Mouse (Mus musculus) R1 (cell line): ENCODE data around the gene Crat.
A peak's percentile ranks its signal among the peaks of the same experiment; 100 is the strongest.

Experiments used
- DNase-seq: peaks from one replicate; pipeline ENCODE4 v3.0.0-alpha.2; 2018; ENCODE audit warnings: low read depth, low spot score

Crat gene

DNA sequence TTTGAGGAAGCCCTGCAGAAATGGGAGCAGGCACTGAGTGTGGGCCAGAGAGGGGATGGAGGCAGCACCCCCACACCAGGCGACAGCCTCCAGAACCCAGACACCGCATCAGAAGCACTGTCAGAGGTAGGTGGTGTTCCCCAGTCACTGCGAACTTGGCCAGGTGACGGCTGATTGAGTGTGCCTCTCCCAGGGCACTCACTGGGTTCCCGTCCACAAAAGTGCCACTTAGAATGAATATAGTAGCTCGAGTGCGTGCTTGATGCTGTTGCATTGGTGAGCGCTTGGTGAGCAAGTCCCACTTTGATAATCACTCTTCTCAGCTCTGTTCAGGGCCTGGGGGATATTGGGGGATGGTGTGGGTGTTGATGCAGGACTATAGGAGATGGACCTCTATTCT is 44.1 kb downstream of the Crat start:
- DNase-seq = no peak

DNA sequence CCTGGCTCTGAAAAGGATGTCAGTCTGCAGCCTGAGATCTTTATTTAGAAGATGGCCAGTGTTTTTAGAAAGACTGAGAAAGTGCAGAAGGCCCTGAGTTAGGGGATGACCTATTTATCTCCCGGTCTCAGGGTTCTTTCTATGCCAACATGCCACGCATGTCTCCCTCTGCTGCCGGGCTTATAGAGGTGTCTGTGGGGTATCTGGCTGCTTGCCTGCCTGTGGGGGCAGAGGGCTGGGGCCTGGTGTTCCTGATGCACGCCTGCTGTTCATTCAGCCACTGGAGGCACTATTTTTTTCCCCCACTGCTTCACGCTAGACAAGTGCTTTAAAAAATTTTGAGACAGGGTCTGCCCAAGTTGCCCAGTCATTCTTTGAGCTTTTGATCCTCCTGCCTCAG is 49.4 kb downstream of the Crat start:
- DNase-seq = no peak

- no peak for DNase-seq
These were observed 50.1 kb downstream of the Crat start for GRCm38 (mm10) chr2:30365281-30366069.

- DNase-seq = peak; percentile 100
These were observed 51.6 kb downstream of the Crat start, which contains the start of gene Miga2 for GRCm38 (mm10) chr2:30363773-30364650. Gene Miga2, plus strand, starts transcription at chr2:30364233.

DNA sequence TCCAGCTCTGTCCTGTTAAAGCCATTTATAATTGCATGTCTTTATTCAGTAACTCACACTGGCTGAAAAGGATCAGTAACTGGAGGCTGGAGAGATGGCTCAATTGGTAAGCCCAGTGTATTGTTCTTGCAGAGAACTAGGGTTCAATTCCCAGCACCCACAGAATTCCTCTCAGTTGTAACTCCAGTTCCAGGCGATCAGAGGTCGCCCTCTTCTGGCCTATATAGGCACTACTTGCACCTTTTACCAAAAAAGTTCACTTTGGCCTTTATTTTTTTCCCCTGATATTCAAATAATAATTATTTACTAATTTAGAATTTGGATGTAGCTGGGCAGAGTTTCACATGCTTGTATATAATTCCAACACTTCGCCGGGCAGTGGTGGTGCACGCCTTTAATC is 52.7 kb downstream of the Crat start:
- peak; percentile 57 for DNase-seq

DNA sequence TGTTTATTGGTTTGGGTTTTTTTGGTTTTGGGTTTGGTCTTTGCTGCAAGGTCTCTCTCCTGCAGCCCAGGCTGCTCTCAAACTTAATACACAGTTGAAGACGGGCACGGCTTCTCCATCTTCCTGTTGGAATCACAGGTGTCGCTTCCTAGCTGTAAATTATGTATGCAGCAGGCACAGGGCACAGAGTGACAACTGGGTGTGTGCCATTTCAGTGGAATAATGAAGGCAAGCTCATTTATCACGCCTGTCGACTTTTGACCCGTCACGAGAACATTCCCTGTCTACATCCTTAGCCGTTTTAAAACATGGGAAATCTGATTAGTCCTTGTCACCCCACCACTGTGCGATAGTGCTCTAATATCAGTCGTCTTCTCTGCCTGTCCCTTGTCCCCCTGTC is 55.0 kb downstream of the Crat start:
- DNase-seq = no peak

DNA sequence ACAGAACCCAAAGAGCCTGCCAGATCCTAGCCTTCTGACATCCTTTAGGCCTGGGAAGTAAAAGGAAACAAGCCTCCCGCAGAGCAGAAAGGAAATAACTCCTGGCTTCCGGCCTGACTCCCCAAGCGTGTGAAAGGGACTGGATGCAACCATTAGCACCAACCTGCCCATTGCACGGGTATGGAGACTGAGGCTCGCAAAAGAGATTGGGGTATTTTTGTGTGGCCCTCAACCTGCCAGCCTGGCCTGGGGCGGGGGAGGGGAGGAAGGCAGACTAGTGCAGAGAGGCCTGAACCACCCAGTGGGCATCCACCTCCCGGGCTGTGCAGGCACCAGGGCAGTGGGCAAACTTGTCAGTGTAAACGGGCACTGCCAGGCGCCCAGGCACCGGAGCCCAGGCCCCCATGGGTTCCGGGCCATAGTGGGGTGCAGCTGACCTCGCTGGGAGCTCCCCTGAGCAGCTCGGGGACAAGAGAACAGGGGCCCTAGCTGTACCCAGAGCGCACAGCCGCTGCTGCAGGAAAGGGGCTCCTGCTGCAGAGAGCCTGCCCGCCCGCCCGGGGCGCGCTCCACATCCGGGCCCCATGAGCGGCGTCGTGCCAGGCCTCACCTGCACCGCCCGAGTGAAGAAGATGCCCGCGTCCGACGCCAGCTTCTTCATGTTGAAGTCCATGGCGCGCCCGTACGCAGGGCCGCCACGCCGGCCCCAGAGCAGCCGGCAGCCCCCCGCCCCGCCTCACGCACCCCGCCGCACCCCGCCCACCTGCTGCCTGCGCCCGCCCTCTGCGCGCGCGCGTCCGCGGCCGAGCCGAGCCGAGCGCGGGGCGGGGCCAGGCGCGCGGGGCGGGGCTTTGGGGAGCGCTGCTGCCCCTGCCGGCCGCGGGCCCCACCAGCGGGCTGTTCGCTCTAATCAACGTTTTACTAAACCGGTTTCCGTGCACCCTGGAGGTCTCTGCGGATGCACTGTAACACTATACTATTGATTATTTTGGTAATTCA is 56.8 kb downstream of the Crat start, which contains the start of gene Sh3glb2:
Gene Sh3glb2 (minus strand): TSS at position 805 of the 999 bp plus-strand sequence.
- peak; percentile 80 for DNase-seq

DNA sequence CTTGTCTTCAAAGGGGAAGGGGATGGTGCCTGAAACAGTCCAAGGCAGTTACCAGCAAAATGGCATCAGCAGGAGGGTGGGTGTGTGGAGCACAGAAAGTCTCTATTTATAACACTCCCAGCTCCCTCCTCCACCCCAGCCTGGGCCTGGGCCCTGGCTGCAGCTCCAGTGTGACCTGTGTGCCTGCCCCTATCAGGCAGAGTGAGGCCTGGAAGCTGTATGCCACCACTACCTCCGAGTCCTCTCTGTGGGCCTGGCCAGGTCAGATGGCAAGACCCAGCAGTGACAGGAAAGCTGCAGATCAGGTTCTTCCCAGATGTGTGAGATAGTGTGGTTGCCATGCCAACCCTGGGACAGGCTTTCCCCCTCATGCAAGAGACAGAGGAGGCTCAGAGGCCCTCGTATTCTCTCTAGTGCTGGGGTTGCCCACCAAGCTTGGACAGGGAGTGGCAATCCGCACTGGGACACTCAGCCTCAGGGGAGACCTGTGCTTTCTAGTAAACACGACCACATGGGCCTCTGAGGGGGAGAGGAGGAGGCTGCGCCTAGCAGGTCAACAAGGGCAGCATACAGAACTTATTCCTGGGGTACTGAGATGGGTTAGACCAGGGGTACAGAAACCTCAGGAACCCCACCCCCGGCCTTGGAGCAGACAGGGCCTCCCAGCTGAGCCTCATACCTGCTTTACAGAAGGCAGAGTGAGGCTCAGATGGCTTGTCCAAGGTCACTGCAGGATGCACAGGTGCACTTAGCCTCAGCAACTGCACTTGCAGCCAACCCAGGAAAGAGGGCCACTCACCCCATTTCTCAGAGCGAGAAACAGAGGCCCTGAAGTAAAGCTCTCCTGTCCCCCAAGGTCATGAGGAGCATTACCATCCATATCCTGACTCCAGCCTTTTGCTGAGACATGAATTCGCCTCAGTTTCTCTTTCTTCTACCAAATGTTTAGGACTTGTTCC is 57.8 kb downstream of the Crat start:
- DNase-seq = peak; percentile 35

GRCm38 (mm10) chr2:30356906-30357305 is 58.7 kb downstream of the Crat start:
- no peak for DNase-seq

DNA sequence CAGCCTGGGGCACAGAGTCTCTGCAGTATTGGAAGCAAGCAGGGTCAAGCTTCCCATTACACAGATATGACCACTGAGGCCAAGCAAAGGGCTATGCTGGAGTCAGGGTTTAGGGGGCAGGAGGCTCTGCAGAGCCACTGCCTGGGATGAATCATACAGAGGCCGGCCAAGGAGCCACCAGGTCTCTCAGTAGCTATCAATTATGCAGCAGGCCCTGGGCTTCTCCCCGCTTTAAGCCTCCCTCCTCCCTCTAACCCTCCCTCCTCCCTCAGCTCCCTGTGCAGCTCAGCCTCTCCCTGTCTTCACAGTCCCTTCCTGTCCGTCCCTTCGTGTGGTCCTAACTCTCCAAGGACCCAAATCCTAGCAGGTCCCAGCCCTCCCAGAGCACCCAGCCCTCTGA is 59.3 kb downstream of the Crat start:
- DNase-seq = no peak

- no peak for DNase-seq
These were observed 59.8 kb downstream of the Crat start for GRCm38 (mm10) chr2:30355861-30356260.

DNA sequence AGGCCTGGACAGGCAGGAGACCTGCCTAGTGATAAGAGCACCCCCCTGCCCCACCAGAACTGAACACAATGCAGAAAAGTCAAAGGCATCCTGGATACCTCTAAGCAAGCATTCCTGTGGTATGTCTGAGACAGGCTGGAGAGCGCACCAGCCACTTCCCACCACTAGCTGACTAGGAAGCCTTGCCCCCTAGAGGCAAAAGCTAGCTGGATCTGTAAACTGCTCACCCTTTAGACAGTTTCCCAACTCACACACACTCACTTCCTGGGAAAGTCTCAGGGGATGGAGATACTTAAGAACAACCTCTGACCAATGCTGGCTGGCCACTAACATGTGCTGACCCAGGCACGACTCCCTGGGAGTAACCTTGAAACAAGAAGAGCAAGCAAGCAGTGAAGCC is 64.5 kb downstream of the Crat start:
- peak; percentile 74 for DNase-seq
